Mouse (Mus musculus): ENCODE measurements at regions not wholly inside any gene's neighbourhood (a gene's known extent, or its start where the extent isn't known, plus 50 kb on each side); places are given as distances from the start of the nearest gene placed in this dataset.

- Histone ChIP-seq H3K9me3 (ENCODE audit: low read length) (no peaks in the 10 kb centered on the region), H3K36me3 (ENCODE audit: insufficient read depth, low read length) (no peaks in the 10 kb centered on the region), H3K4me3 (replicated peaks; ENCODE audit: low read length) (no peak overlapping the region), H3K4me1 (replicated peaks; ENCODE audit: low read depth, low read length) (no peaks in the 10 kb centered on the region), H3K27me3 (ENCODE audit: insufficient read depth, low read length) (no peaks in the 10 kb centered on the region)
- no peak for TF ChIP-seq NANOG (IDR thresholded peaks at IDR 0.05; ENCODE audit: borderline replicate concordance, low read length)
- no peak for TF ChIP-seq POU5F1 (IDR thresholded peaks at IDR 0.05; ENCODE audit: borderline replicate concordance, low read length)
- no peak for TF ChIP-seq CTCF (conservative IDR thresholded peaks at IDR 0.05; ENCODE audit: low read length)
Observed at GRCm38 (mm10) chr8:90125426-90125825, 222.7 kb downstream of the Tox3 start.

- no peaks in the 10 kb centered on the region for H3K36me3 ChIP-seq (ENCODE audit: insufficient read depth, low read length)
- H3K4me3 ChIP-seq (replicated peaks; ENCODE audit: low read length) = no peak overlapping the region
- H3K9me3 ChIP-seq (ENCODE audit: low read length) = no peaks in the 10 kb centered on the region
- no peaks in the 10 kb centered on the region for H3K27me3 ChIP-seq (ENCODE audit: insufficient read depth, low read length)
- no peaks in the 10 kb centered on the region for H3K4me1 ChIP-seq (replicated peaks; ENCODE audit: low read depth, low read length)
- TF ChIP-seq POU5F1 (IDR thresholded peaks at IDR 0.05; ENCODE audit: borderline replicate concordance, low read length) = no peak
- TF ChIP-seq CTCF (conservative IDR thresholded peaks at IDR 0.05; ENCODE audit: low read length) = no peak
Observed at GRCm38 (mm10) chr8:90123101-90123500, 225.0 kb downstream of the Tox3 start.

GRCm38 (mm10) chr8:90121935-90122334, 226.2 kb downstream of the Tox3 start:
- Histone ChIP-seq H3K4me1 (replicated peaks; ENCODE audit: low read depth, low read length) (no peaks in the 10 kb centered on the region), H3K4me3 (replicated peaks; ENCODE audit: low read length) (no peak overlapping the region), H3K9me3 (ENCODE audit: low read length) (no peaks in the 10 kb centered on the region), H3K36me3 (ENCODE audit: insufficient read depth, low read length) (no peaks in the 10 kb centered on the region), H3K27me3 (ENCODE audit: insufficient read depth, low read length) (no peaks in the 10 kb centered on the region)
- no peak for TF ChIP-seq NANOG (IDR thresholded peaks at IDR 0.05; ENCODE audit: borderline replicate concordance, low read length)
- TF ChIP-seq CTCF (conservative IDR thresholded peaks at IDR 0.05; ENCODE audit: low read length) = no peak
- TF ChIP-seq POU5F1 (IDR thresholded peaks at IDR 0.05; ENCODE audit: borderline replicate concordance, low read length) = no peak

- H3K27me3 ChIP-seq (ENCODE audit: insufficient read depth, low read length) = no peaks in the 10 kb centered on the region
- no peak for TF ChIP-seq NANOG (IDR thresholded peaks at IDR 0.05; ENCODE audit: borderline replicate concordance, low read length)
- TF ChIP-seq CTCF (conservative IDR thresholded peaks at IDR 0.05; ENCODE audit: low read length) = no peak
- TF ChIP-seq POU5F1 (IDR thresholded peaks at IDR 0.05; ENCODE audit: borderline replicate concordance, low read length) = no peak
- H3K4me1 ChIP-seq (replicated peaks; ENCODE audit: low read depth, low read length) = no peaks in the 10 kb centered on the region
- H3K36me3 ChIP-seq (ENCODE audit: insufficient read depth, low read length) = no peaks in the 10 kb centered on the region
- H3K9me3 ChIP-seq (ENCODE audit: low read length) = no peaks in the 10 kb centered on the region
- no peak overlapping the region for H3K4me3 ChIP-seq (replicated peaks; ENCODE audit: low read length)
Observed at GRCm38 (mm10) chr8:90121017-90121416, 227.1 kb downstream of the Tox3 start.

- no peaks in the 10 kb centered on the region for H3K9me3 ChIP-seq (ENCODE audit: low read length)
- H3K27me3 ChIP-seq (ENCODE audit: insufficient read depth, low read length) = no peaks in the 10 kb centered on the region
- H3K4me1 ChIP-seq (replicated peaks; ENCODE audit: low read depth, low read length) = no peaks in the 10 kb centered on the region
- TF ChIP-seq POU5F1 (IDR thresholded peaks at IDR 0.05; ENCODE audit: borderline replicate concordance, low read length) (no peak), CTCF (conservative IDR thresholded peaks at IDR 0.05; ENCODE audit: low read length) (no peak), NANOG (IDR thresholded peaks at IDR 0.05; ENCODE audit: borderline replicate concordance, low read length) (no peak)
- no peak overlapping the region for H3K4me3 ChIP-seq (replicated peaks; ENCODE audit: low read length)
- no peaks in the 10 kb centered on the region for H3K36me3 ChIP-seq (ENCODE audit: insufficient read depth, low read length)
Observed at GRCm38 (mm10) chr8:90115436-90115835, 232.7 kb downstream of the Tox3 start.

GRCm38 (mm10) chr8:90100509-90100908, 247.6 kb downstream of the Tox3 start:
- TF ChIP-seq NANOG (IDR thresholded peaks at IDR 0.05; ENCODE audit: borderline replicate concordance, low read length) = no peak
- no peak for TF ChIP-seq POU5F1 (IDR thresholded peaks at IDR 0.05; ENCODE audit: borderline replicate concordance, low read length)
- no peak for TF ChIP-seq CTCF (conservative IDR thresholded peaks at IDR 0.05; ENCODE audit: low read length)

GRCm38 (mm10) chr8:90082630-90083029, 265.5 kb downstream of the Tox3 start:
- H3K36me3 ChIP-seq (ENCODE audit: insufficient read depth, low read length) = no peaks in the 10 kb centered on the region
- H3K4me3 ChIP-seq (replicated peaks; ENCODE audit: low read length) = no peak overlapping the region
- TF ChIP-seq POU5F1 (IDR thresholded peaks at IDR 0.05; ENCODE audit: borderline replicate concordance, low read length) (no peak), CTCF (conservative IDR thresholded peaks at IDR 0.05; ENCODE audit: low read length) (no peak), NANOG (IDR thresholded peaks at IDR 0.05; ENCODE audit: borderline replicate concordance, low read length) (no peak)
- no peaks in the 10 kb centered on the region for H3K9me3 ChIP-seq (ENCODE audit: low read length)
- H3K27me3 ChIP-seq (ENCODE audit: insufficient read depth, low read length) = no peaks in the 10 kb centered on the region
- no peaks in the 10 kb centered on the region for H3K4me1 ChIP-seq (replicated peaks; ENCODE audit: low read depth, low read length)

More at GRCm38 (mm10) chr8:90100509-90100908, 247.6 kb downstream of the Tox3 start:
- Histone ChIP-seq H3K4me1 (replicated peaks; ENCODE audit: low read depth, low read length) (no peaks in the 10 kb centered on the region), H3K4me3 (replicated peaks; ENCODE audit: low read length) (no peak overlapping the region), H3K36me3 (ENCODE audit: insufficient read depth, low read length) (no peaks in the 10 kb centered on the region), H3K27me3 (ENCODE audit: insufficient read depth, low read length) (no peaks in the 10 kb centered on the region), H3K9me3 (ENCODE audit: low read length) (no peaks in the 10 kb centered on the region)

- no peak overlapping the region for H3K4me3 ChIP-seq (replicated peaks; ENCODE audit: low read length)
- no peaks in the 10 kb centered on the region for H3K9me3 ChIP-seq (ENCODE audit: low read length)
- no peaks in the 10 kb centered on the region for H3K4me1 ChIP-seq (replicated peaks; ENCODE audit: low read depth, low read length)
- no peaks in the 10 kb centered on the region for H3K27me3 ChIP-seq (ENCODE audit: insufficient read depth, low read length)
- TF ChIP-seq CTCF (conservative IDR thresholded peaks at IDR 0.05; ENCODE audit: low read length) = no peak
- no peak for TF ChIP-seq POU5F1 (IDR thresholded peaks at IDR 0.05; ENCODE audit: borderline replicate concordance, low read length)
- no peak for TF ChIP-seq NANOG (IDR thresholded peaks at IDR 0.05; ENCODE audit: borderline replicate concordance, low read length)
- no peaks in the 10 kb centered on the region for H3K36me3 ChIP-seq (ENCODE audit: insufficient read depth, low read length)
Observed at GRCm38 (mm10) chr8:90076381-90076780, 271.8 kb downstream of the Tox3 start.

- Histone ChIP-seq H3K4me3 (replicated peaks; ENCODE audit: low read length) (no peak overlapping the region), H3K27me3 (ENCODE audit: insufficient read depth, low read length) (no peaks in the 10 kb centered on the region)
- no peak for TF ChIP-seq POU5F1 (IDR thresholded peaks at IDR 0.05; ENCODE audit: borderline replicate concordance, low read length)
- no peak for TF ChIP-seq NANOG (IDR thresholded peaks at IDR 0.05; ENCODE audit: borderline replicate concordance, low read length)
Observed at GRCm38 (mm10) chr8:90075796-90076195, 272.3 kb downstream of the Tox3 start.

More at GRCm38 (mm10) chr8:90075796-90076195, 272.3 kb downstream of the Tox3 start:
- Histone ChIP-seq H3K9me3 (ENCODE audit: low read length) (no peaks in the 10 kb centered on the region), H3K4me1 (replicated peaks; ENCODE audit: low read depth, low read length) (no peaks in the 10 kb centered on the region), H3K36me3 (ENCODE audit: insufficient read depth, low read length) (no peaks in the 10 kb centered on the region)

All from E14TG2a.4 (cell line).